Mouse (Mus musculus): Measurements from ENCODE around the gene Syt13.

DNA sequence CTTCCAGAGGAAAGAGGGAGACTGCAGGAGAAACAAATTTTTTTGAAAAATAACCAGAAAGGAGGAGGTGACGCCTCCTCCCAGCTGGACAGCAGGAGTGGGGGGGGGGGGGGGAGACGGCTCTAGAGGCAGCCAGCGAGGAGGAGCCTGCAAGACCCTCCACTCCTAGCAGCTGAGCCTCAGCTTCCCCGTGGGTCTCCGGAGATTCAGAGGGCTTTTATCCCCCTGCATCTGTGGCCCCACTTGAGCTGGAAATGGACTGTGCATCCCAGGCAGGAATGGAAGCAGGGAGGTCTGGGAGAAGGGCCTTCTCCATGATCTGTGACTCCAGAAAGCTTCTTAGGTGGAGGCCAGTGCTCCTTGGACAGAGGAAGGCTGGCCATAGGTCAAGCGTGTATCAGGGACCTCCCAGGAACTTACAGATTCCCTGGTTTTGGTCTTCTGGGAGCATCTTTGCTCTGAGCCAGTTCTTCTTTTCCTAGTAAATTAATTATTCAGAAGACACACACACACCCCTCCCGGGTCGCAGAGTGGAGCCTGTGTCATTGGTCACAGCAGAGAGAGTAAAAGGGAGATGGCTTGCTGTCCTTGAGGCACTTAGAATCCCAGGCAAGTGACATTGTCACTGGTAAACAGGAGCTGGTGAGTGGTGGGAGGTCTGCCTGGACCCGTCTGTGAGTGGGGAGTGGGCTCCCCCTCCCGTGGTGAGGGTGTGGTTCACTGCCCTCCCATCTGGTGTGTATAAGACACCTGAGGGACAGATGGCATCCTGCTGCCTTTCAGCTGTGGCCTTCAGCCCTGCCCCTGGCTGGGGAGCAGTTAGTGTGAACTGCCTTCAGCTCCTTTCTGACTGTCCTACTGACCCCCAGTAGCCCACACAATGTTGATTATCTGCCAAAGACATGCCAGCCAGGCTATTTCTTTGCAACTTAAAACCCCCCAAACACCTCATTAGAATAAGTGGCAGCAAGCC is 1.0 kb downstream of the Syt13 start:
- TF ChIP-seq CHD2 (IDR thresholded peaks at IDR 0.05; ENCODE audit: low read length): no peak
- no peak for TF ChIP-seq TCF12 (IDR thresholded peaks at IDR 0.05; ENCODE audit: low read depth, low read length)
- TF ChIP-seq CTCF (IDR thresholded peaks at IDR 0.05 in 2 of 3, conservative IDR thresholded peaks at IDR 0.05 in 1 of 3; ENCODE audit: control insufficient read depth in 1 of 3, insufficient read depth in 1 of 3, low read depth in 2 of 3, low read length in 3 of 3, poor library complexity in 1 of 3, severe bottlenecking in 1 of 3): no peak
- TF ChIP-seq ZC3H11A (IDR thresholded peaks at IDR 0.05; ENCODE audit: low read depth, low read length): no peak
- no peak for TF ChIP-seq TAL1 (IDR thresholded peaks at IDR 0.05; ENCODE audit: low read length)
- TF ChIP-seq SIN3A (IDR thresholded peaks at IDR 0.05; ENCODE audit: low read length): no peak
- no peak for TF ChIP-seq POLR2A (IDR thresholded peaks at IDR 0.05; ENCODE audit: control insufficient read depth in 1 of 2, insufficient read depth in 1 of 2, low read depth in 1 of 2, low read length in 2 of 2, poor library complexity in 1 of 2)
- TF ChIP-seq ZNF384 (IDR thresholded peaks at IDR 0.05; ENCODE audit: low read depth, low read length): no peak
- TF ChIP-seq MAFK (IDR thresholded peaks at IDR 0.05; ENCODE audit: borderline replicate concordance, low read depth, low read length): no peak
- no peak for TF ChIP-seq GATA1 (IDR thresholded peaks at IDR 0.05; ENCODE audit: low read depth, low read length)
